Comparison of ENCODE assay signal across 25 mouse cellular contexts in the genomic region with DNA sequence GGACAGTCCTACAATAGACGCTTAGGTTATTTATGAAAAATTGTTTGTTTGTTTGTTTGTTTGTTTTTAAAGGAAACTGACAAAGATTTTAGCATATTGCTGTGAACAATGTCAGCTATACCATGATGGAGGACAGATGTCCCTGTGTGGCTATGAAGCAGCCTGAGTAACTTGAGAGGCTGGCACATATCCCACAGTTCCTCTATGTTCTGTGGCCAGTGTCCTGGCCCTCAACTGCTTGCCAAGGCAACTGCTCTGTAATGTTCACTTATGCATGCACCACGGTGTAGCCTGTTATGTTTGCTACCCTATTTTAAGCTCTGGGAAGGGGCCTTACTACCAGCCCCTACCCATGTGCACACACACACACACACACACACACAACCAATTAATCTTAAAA.
DNase-seq lines count a peak whose midpoint lies in the region; ATAC-seq and TF ChIP-seq lines count a peak whose summit lies in the region.
"Had no signal": no experiment of that assay in that cellular context is flagged by ENCODE, and none has a peak within 500 bp of the region (broad histone marks: within the 10 kb centered on the region; RNA-seq: fewer than 3 reads in every experiment).

No protein-coding gene starts in this region.

- TF ChIP-seq CTCF in gastrocnemius, adult 2 months (IDR thresholded peaks at IDR 0.05) = no peak
- TF ChIP-seq CTCF in brain, embryonic 14.5 days (IDR thresholded peaks at IDR 0.05; ENCODE audit: borderline replicate concordance, extremely low read depth, insufficient read depth, insufficient read length) = no peak

- H3K27ac ChIP-seq in gastrocnemius, adult 2 months = no peak overlapping the region
- H3K27ac ChIP-seq in midbrain, embryonic 14.5 days (replicated peaks; ENCODE audit: low read depth, low read length) = no peak overlapping the region
- H3K27ac ChIP-seq: embryonic facial prominence, embryonic 12.5 days; embryonic facial prominence, embryonic 15.5 days; heart, adult 2 months; heart, embryonic 10.5 days; heart, embryonic 13.5 days; hindbrain, embryonic 14.5 days; hindbrain, postnatal 0 days had no signal

- no peak overlapping the region for H3K4me2 ChIP-seq in midbrain, embryonic 14.5 days (ENCODE audit: low read length)
- H3K4me2 ChIP-seq: embryonic facial prominence, embryonic 12.5 days; embryonic facial prominence, embryonic 15.5 days; heart, embryonic 13.5 days; hindbrain, embryonic 14.5 days had no signal

- H3K27me3 ChIP-seq in midbrain, embryonic 14.5 days (ENCODE audit: control insufficient read depth, insufficient read depth, low read length) = no peaks in the 10 kb centered on the region
- H3K27me3 ChIP-seq: embryonic facial prominence, embryonic 12.5 days; embryonic facial prominence, embryonic 15.5 days; heart, embryonic 13.5 days had no signal

- intact Hi-C loops in gastrocnemius, adult 2 months (cut with DNase I) = no loop called here
- intact Hi-C loops in gastrocnemius, postnatal 36 days (cut with DNase I) = no loop called here

- no peak overlapping the region for H3K9ac ChIP-seq in midbrain, embryonic 14.5 days (replicated peaks; ENCODE audit: low read length)
- H3K9ac ChIP-seq: embryonic facial prominence, embryonic 12.5 days; embryonic facial prominence, embryonic 15.5 days; forebrain, postnatal 0 days; heart, embryonic 13.5 days; hindbrain, embryonic 14.5 days had no signal

- 90% methylated on average over 2 of the region's 2 CpGs for WGBS in midbrain, embryonic 14.5 days

- no peaks in the 10 kb centered on the region for H3K9me3 ChIP-seq in midbrain, embryonic 14.5 days (ENCODE audit: control insufficient read depth, low read length)
- H3K9me3 ChIP-seq: embryonic facial prominence, embryonic 12.5 days; embryonic facial prominence, embryonic 15.5 days; heart, embryonic 10.5 days; heart, embryonic 13.5 days had no signal

- TF ChIP-seq POLR2A in brain, embryonic 14.5 days (IDR thresholded peaks at IDR 0.05; ENCODE audit: borderline replicate concordance, extremely low read depth, insufficient read depth, insufficient read length, poor library complexity, severe bottlenecking) = no peak

- H3K4me1 ChIP-seq in midbrain, embryonic 14.5 days (ENCODE audit: control insufficient read depth, insufficient read depth, low read length) = no peaks in the 10 kb centered on the region
- H3K4me1 ChIP-seq: embryonic facial prominence, embryonic 12.5 days; embryonic facial prominence, embryonic 15.5 days; heart, embryonic 10.5 days; heart, embryonic 13.5 days had no signal

- no peak for ATAC-seq in midbrain, embryonic 14.5 days (ENCODE audit: low FRiP score, low TSS enrichment)
- ATAC-seq: CD4-positive, CD25-positive, alpha-beta regulatory T cell, adult 4 months; forebrain, embryonic 14.5 days; forebrain, postnatal 0 days; hindbrain, postnatal 0 days; inflammation-experienced regulatory T-cells, adult 6 months; intestine, embryonic 16.5 days had no signal

- DNase-seq in cerebellum, adult 9-11 months = peak; percentile 14
- no peak for DNase-seq in cerebellum, adult 9-10 months
- DNase-seq in gastrocnemius, adult 2 months = peak; percentile 35
- no peak for DNase-seq in gastrocnemius, postnatal 36 days
- DNase-seq in brain, embryonic 14.5 days (ENCODE audit: low read depth) = peak; percentile 28
- DNase-seq in midbrain, embryonic 14.5 days = no peak
- DNase-seq: adrenal gland, adult 8-10 months; adrenal gland, postnatal 25 days; cerebellum, adult 11 months; forebrain, postnatal 0 days; gastrocnemius, postnatal 25 days; heart, adult 2 months; heart, postnatal 14 days; heart, postnatal 4 days; kidney, adult 2 months had no signal

- no peaks in the 10 kb centered on the region for H3K36me3 ChIP-seq in midbrain, embryonic 14.5 days (ENCODE audit: control insufficient read depth, insufficient read depth, low read length)
- H3K36me3 ChIP-seq: embryonic facial prominence, embryonic 12.5 days; embryonic facial prominence, embryonic 15.5 days; heart, embryonic 10.5 days; heart, embryonic 13.5 days had no signal

- no peak overlapping the region for H3K4me3 ChIP-seq in gastrocnemius, adult 2 months
- H3K4me3 ChIP-seq in midbrain, embryonic 14.5 days (replicated peaks; ENCODE audit: low read depth, low read length) = no peak overlapping the region
- H3K4me3 ChIP-seq: embryonic facial prominence, embryonic 12.5 days; embryonic facial prominence, embryonic 15.5 days; heart, adult 2 months; heart, embryonic 10.5 days; heart, embryonic 13.5 days had no signal

Comparison
In these comparisons a context has a peak if more than half of its experiments do, and no peak if none do; other contexts are left out.
1. DNase-seq: peak in cerebellum, adult 9-11 months (single experiment), gastrocnemius, adult 2 months (single experiment) and brain, embryonic 14.5 days (single experiment); none in cerebellum, adult 9-10 months (single experiment), gastrocnemius, postnatal 36 days (0 of 2) and midbrain, embryonic 14.5 days (single experiment).